Comparison of ENCODE assay signal across 7 mouse cellular contexts in genomic region chr5:139735677-139736503, GRCm38 (mm10). TPM values are rescaled to one million over a fixed set of nuclear protein-coding genes. Genes with fewer than 3 reads are reported as not detected.
A peak's percentile ranks its signal among the peaks of the same experiment; 100 is the strongest.
DNase-seq lines count a peak whose midpoint lies in the region; ATAC-seq lines count a peak whose summit lies in the region.

Micall2 (minus strand) TSS chr5:139736336.

- H3K4me3 ChIP-seq in embryonic facial prominence, embryonic 12.5 days = peak within 1 kb of the TSS; percentile 51
- peak within 1 kb of the TSS; percentile 49 for H3K4me3 ChIP-seq in limb, embryonic 11.5 days (ENCODE audit: low read depth, low read length)
- peak within 1 kb of the TSS; percentile 46 for H3K4me3 ChIP-seq in midbrain, embryonic 14.5 days (replicated peaks; ENCODE audit: low read depth, low read length)

- H3K27ac ChIP-seq in embryonic facial prominence, embryonic 12.5 days = peak within 1 kb of the TSS; percentile 69
- H3K27ac ChIP-seq in limb, embryonic 11.5 days (replicated peaks; ENCODE audit: low read depth, low read length) = 0 out of 2 replicates have a peak within 1 kb of the TSS, but pooled peaks have one; percentile 22
- H3K27ac ChIP-seq in midbrain, embryonic 14.5 days (replicated peaks; ENCODE audit: low read depth, low read length) = peak within 1 kb of the TSS; percentile 55; the same call in 1 of the 2 replicates

- peaks cover 38% of the 10 kb centered on the region for H3K4me1 ChIP-seq in embryonic facial prominence, embryonic 12.5 days
- peaks cover 21% of the 10 kb centered on the region for H3K4me1 ChIP-seq in limb, embryonic 11.5 days (ENCODE audit: control insufficient read depth, insufficient read depth, low read length)
- peaks cover 35% of the 10 kb centered on the region for H3K4me1 ChIP-seq in midbrain, embryonic 14.5 days (ENCODE audit: control insufficient read depth, insufficient read depth, low read length)

- no peaks in the 10 kb centered on the region for H3K9me3 ChIP-seq in embryonic facial prominence, embryonic 12.5 days
- no peaks in the 10 kb centered on the region for H3K9me3 ChIP-seq in limb, embryonic 11.5 days (ENCODE audit: control insufficient read depth, low read length)
- no peaks in the 10 kb centered on the region for H3K9me3 ChIP-seq in midbrain, embryonic 14.5 days (ENCODE audit: control insufficient read depth, low read length)

- H3K36me3 ChIP-seq in embryonic facial prominence, embryonic 12.5 days = no peaks in the 10 kb centered on the region
- H3K36me3 ChIP-seq in limb, embryonic 11.5 days (ENCODE audit: control insufficient read depth, insufficient read depth, low read length) = no peaks in the 10 kb centered on the region
- no peaks in the 10 kb centered on the region for H3K36me3 ChIP-seq in midbrain, embryonic 14.5 days (ENCODE audit: control insufficient read depth, insufficient read depth, low read length)

- H3K4me2 ChIP-seq in embryonic facial prominence, embryonic 12.5 days (replicated peaks) = peak within 1 kb of the TSS; percentile 95
- peak within 1 kb of the TSS; percentile 96 for H3K4me2 ChIP-seq in limb, embryonic 11.5 days (ENCODE audit: low read depth, severe bottlenecking)
- H3K4me2 ChIP-seq in midbrain, embryonic 14.5 days (ENCODE audit: low read length) = peak within 1 kb of the TSS; percentile 88

- DNase-seq in adrenal gland, postnatal 25 days = peak; percentile 94
- DNase-seq in heart, adult 11 months = peak; percentile 100
- DNase-seq in kidney, adult 18-20 months = peak; percentile 97
- peak; percentile 96 for DNase-seq in limb, embryonic 11.5 days (ENCODE audit: low spot score)
- peak; percentile 94 for DNase-seq in midbrain, embryonic 14.5 days
- DNase-seq in spleen, adult 18-20 months = peak; percentile 79 to 83

- H3K9ac ChIP-seq in embryonic facial prominence, embryonic 12.5 days = peak within 1 kb of the TSS; percentile 51
- peak within 1 kb of the TSS; percentile 60 for H3K9ac ChIP-seq in limb, embryonic 11.5 days (ENCODE audit: low read length)
- H3K9ac ChIP-seq in midbrain, embryonic 14.5 days (replicated peaks; ENCODE audit: low read length) = peak within 1 kb of the TSS; percentile 58

- ATAC-seq in embryonic facial prominence, embryonic 12.5 days (ENCODE audit: insufficient number of reproducible peaks, insufficient read depth, low FRiP score, low TSS enrichment) = peak; percentile 91
- peak; percentile 90 for ATAC-seq in limb, embryonic 11.5 days (ENCODE audit: insufficient number of reproducible peaks, low FRiP score, low TSS enrichment, low read depth)
- ATAC-seq in midbrain, embryonic 14.5 days (ENCODE audit: low FRiP score, low TSS enrichment) = peak; percentile 95

- H3K27me3 ChIP-seq in embryonic facial prominence, embryonic 12.5 days = no peaks in the 10 kb centered on the region
- no peaks in the 10 kb centered on the region for H3K27me3 ChIP-seq in limb, embryonic 11.5 days (ENCODE audit: control insufficient read depth, insufficient read depth, low read length)
- no peaks in the 10 kb centered on the region for H3K27me3 ChIP-seq in midbrain, embryonic 14.5 days (ENCODE audit: control insufficient read depth, insufficient read depth, low read length)

- WGBS in embryonic facial prominence, embryonic 12.5 days = 5% methylated on average over 47 of the region's 50 CpGs
- 4% methylated on average over 49 of the region's 50 CpGs for WGBS in limb, embryonic 11.5 days
- 6% methylated on average over 50 of the region's 50 CpGs for WGBS in midbrain, embryonic 14.5 days

RNA-seq across cellular contexts. Expression of gene Micall2, which starts in this region (rescaled TPM):
- total RNA-seq in adrenal gland, postnatal 25 days (2021) = 12.8 and 13.1 TPM in 2 replicates
- polyA plus RNA-seq in embryonic facial prominence, embryonic 12.5 days (2016; fragmentation: Nextera tagmentation; extraction: Ambion mirVana) = 7.7 and 8.4 TPM in 2 replicates
- polyA plus RNA-seq in limb, embryonic 11.5 days (2014; fragmentation: Nextera tagmentation; extraction: Ambion mirVana) = 6.6 and 7.8 TPM in 2 replicates
- polyA plus RNA-seq in midbrain, embryonic 14.5 days (2014; fragmentation: Nextera tagmentation; extraction: Ambion mirVana) = 12.7 and 13.4 TPM in 2 replicates

Comparison
In these comparisons a context has a peak if more than half of its experiments do, and no peak if none do; other contexts are left out.
1. Peak in every context shown above with its lines: DNase-seq, ATAC-seq, H3K4me3 ChIP-seq and H3K27ac ChIP-seq.